Mouse (Mus musculus) myocyte (in vitro differentiated cells): ENCODE results near the gene Lztfl1. TPM values are rescaled to one million over a fixed set of nuclear protein-coding genes. Genes with fewer than 3 reads are reported as not detected.
"Not testable (repeated sequence)": the region's sequence is repeated elsewhere in the genome, so short reads cannot be mapped to it uniquely, and the experiment has no call there.

Experiments
- H3K27me3 ChIP-seq: one replicate; pipeline ENCODE4 v1.6.1; 2011; ENCODE audit not compliant: control insufficient read depth, insufficient read depth, insufficient read length
- H3K36me3 ChIP-seq: one replicate; pipeline ENCODE4 v1.6.1; 2011; ENCODE audit not compliant: control insufficient read depth, insufficient read depth
- H3K4me2 ChIP-seq: one replicate; pipeline ENCODE4 v1.6.1; 2011; ENCODE audit warnings: low read depth, control low read depth
- H3K4me3 ChIP-seq: one replicate; pipeline ENCODE4 v1.5.1; 2011; ENCODE audit warnings: mild to moderate bottlenecking, control low read depth, moderate library complexity
- H3K79me2 ChIP-seq: one replicate; pipeline ENCODE4 v1.6.1; 2011; ENCODE audit not compliant: control insufficient read depth, insufficient read depth
- H3ac ChIP-seq: one replicate; pipeline ENCODE4 v1.6.1; 2011; ENCODE audit not compliant: control insufficient read depth, insufficient read length
- CEBPB ChIP-seq: IDR thresholded peaks from 2 replicates; pipeline ENCODE4 v1.6.1; 2011; ENCODE audit warnings: mild to moderate bottlenecking, moderate library complexity; ENCODE audit not compliant: poor library complexity, insufficient read depth, severe bottlenecking
- E2F4 ChIP-seq: IDR thresholded peaks from one replicate; pipeline ENCODE4 v1.6.1; 2011; ENCODE audit warnings: mild to moderate bottlenecking, control low read depth, moderate library complexity; ENCODE audit not compliant: insufficient read depth
- MAX ChIP-seq: IDR thresholded peaks from one replicate; pipeline ENCODE4 v1.6.1; 2011; ENCODE audit warnings: low read depth, mild to moderate bottlenecking, control low read depth
- MYOD1 ChIP-seq, 3 experiments: IDR thresholded peaks; one replicate each; pipeline ENCODE4 v1.6.1; 2011; ENCODE audit warnings: control low read depth in 2 of 3, low read depth in 2 of 3, mild to moderate bottlenecking in 2 of 3, moderate library complexity in 1 of 3; ENCODE audit not compliant: insufficient read length in 2 of 3, control insufficient read depth in 1 of 3
- MYOG ChIP-seq, 3 experiments: IDR thresholded peaks; one replicate each; pipeline ENCODE4 v1.6.1; 2011; ENCODE audit warnings: control low read depth in 2 of 3, low read depth in 2 of 3, mild to moderate bottlenecking in 2 of 3; ENCODE audit not compliant: insufficient read length in 2 of 3, control insufficient read depth in 1 of 3, insufficient read depth in 1 of 3
- POLR2A ChIP-seq: IDR thresholded peaks from one replicate; pipeline ENCODE4 v1.6.1; 2011; ENCODE audit warnings: low read depth, mild to moderate bottlenecking, control low read depth, moderate library complexity; ENCODE audit not compliant: insufficient read length
- POLR2AphosphoS2 ChIP-seq: IDR thresholded peaks from one replicate; pipeline ENCODE4 v1.6.1; 2011; ENCODE audit warnings: low read depth, control low read depth; ENCODE audit not compliant: insufficient read length
- REST ChIP-seq: IDR thresholded peaks from one replicate; pipeline ENCODE4 v1.6.1; 2011; ENCODE audit warnings: mild to moderate bottlenecking, control low read depth, moderate library complexity; ENCODE audit not compliant: insufficient read depth, insufficient read length
- SRF ChIP-seq: IDR thresholded peaks from one replicate; pipeline ENCODE4 v1.6.1; 2011; ENCODE audit warnings: low read depth; ENCODE audit not compliant: control insufficient read depth, insufficient read length
- TCF12 ChIP-seq: IDR thresholded peaks from one replicate; pipeline ENCODE4 v1.6.1; 2011; ENCODE audit warnings: mild to moderate bottlenecking, control low read depth; ENCODE audit not compliant: poor library complexity, insufficient read depth, severe bottlenecking
- TCF3 ChIP-seq: IDR thresholded peaks from one replicate; pipeline ENCODE4 v1.6.1; 2011; ENCODE audit warnings: low read depth, control low read depth; ENCODE audit not compliant: insufficient read length
- USF1 ChIP-seq: IDR thresholded peaks from one replicate; pipeline ENCODE4 v1.6.1; 2011; ENCODE audit warnings: low read depth, mild to moderate bottlenecking, control low read depth, moderate library complexity
- polyA plus RNA-seq: library from polyadenylated mRNA; unstranded; fragments of >200 nt; fragmentation: generic; extraction: Trizol; gene quantifications from one replicate; pipeline ENCODE4 v1.2.1, GENCODE M21; 2012; ENCODE audit warnings: missing spikeins

The Lztfl1 gene
- polyA plus RNA-seq, 1 experiment = 7.4 TPM

DNA sequence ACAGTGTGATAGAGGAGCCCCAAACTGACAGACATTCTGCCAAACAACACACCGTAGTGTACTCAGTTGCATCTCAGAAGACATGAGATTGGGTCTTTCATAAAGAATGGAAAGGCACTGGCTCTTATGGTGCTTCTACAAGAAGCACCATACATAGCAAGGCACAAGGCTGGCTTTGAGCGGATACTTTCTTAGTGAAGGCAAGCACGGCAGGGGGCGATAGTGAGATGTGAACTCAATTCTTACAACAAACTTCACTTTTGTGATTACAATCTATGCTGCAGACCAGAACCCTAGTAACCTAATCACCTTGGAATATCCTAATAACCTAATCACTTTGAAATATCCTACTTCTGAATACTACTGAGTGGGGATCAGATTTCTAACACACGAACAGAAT, 51.9 kb downstream of the Lztfl1 start:
- H3K79me2 ChIP-seq = no peaks in the 10 kb centered on the region
- no peak overlapping the region for H3K4me3 ChIP-seq
- no peak for TF ChIP-seq MYOD1 (IDR thresholded peaks at IDR 0.05; ENCODE audit: control insufficient read depth in 1 of 3, insufficient read length in 2 of 3, low read depth in 2 of 3)
- no peaks in the 10 kb centered on the region for H3K27me3 ChIP-seq
- no peak overlapping the region for H3K4me2 ChIP-seq
- no peak overlapping the region for H3ac ChIP-seq
- H3K36me3 ChIP-seq = no peaks in the 10 kb centered on the region

DNA sequence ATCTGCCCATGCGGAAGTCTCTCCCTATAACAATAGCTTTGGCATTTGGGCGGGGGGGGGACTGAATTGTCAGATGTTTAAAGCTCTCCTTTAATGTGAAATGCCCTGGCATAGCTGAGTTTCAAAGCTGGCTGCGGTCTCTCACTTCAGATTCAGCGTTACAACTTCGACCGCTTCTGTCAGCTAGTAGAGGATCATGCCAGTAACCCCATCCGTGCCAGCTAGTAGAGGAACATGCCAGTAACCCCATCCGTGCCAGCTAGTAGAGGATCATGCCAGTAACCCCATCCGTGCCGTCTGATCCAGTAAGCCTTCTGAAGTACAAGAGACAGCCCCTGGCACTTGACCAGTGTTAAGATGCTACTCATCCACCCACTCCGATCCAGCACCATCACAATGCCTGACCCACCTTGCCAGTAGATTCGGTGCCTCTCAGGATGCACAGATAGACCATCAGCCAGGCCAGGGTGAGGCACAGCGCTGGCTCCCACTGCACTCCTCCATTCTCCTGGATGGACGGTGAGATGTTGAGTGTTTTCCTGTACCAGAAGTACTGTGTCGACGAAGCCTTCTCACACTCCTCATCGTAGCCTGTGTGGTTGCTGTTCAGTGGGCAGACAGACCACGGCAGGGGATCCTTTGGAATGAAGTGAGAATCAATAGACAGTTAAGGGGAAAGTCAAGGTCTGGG, 57.4 kb downstream of the Lztfl1 start:
- H3K79me2 ChIP-seq, H3K27me3 ChIP-seq, H3ac ChIP-seq, H3K36me3 ChIP-seq, H3K4me3 ChIP-seq: not testable (repeated sequence)
- H3K4me2 ChIP-seq = peak overlapping the region; percentile 51

DNA sequence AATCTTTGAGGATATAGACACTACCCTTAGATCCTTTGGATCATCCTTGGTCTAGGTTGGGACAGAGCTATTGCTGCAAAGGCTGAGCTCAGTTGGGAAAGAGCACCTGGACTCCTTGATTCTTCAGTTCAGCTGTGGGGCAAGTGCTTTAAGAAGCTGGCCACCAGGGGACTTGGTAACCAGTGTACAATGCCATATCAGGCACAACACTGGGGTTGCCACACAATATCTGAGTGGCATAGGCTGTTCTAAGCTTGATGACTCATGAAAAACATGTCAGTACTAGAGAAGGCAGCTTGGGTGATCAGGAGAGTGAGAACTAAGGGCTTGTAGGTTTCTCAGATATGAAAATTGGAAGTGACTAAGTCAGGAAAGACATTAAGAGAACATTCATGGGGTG, 58.5 kb downstream of the Lztfl1 start:
- no peak overlapping the region for H3ac ChIP-seq
- no peak overlapping the region for H3K4me3 ChIP-seq
- no peaks in the 10 kb centered on the region for H3K79me2 ChIP-seq
- no peak overlapping the region for H3K4me2 ChIP-seq
- H3K27me3 ChIP-seq = no peaks in the 10 kb centered on the region
- H3K36me3 ChIP-seq = no peaks in the 10 kb centered on the region
- TF ChIP-seq E2F4 = no peak

DNA sequence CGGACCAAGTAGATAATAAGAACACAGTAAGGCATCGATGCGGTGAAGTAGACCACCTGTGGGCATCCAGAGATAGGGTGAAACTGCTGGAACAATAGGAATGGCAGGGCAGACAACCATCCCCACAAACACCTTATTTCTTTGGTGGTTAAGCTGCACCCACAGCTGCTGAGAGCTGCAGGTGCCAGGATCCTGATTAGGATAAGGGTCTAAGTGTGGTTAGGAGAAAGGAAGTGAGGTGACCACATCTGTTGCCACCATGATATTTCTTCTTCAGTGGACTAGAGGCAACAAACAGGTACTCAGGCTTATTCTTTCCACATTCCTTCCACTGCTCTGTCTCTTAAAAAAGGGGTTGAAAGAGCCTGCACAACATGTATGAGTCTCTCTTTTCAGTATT, 60.0 kb downstream of the Lztfl1 start:
- Histone ChIP-seq H3K79me2 (no peaks in the 10 kb centered on the region), H3K4me3 (no peak overlapping the region), H3K36me3 (no peaks in the 10 kb centered on the region), H3K4me2 (no peak overlapping the region), H3ac (no peak overlapping the region), H3K27me3 (no peaks in the 10 kb centered on the region)
- no peak for TF ChIP-seq POLR2A
- no peak for TF ChIP-seq POLR2AphosphoS2
- TF ChIP-seq REST = no peak
- no peak for TF ChIP-seq USF1
- no peak for TF ChIP-seq SRF
- no peak for TF ChIP-seq CEBPB

DNA sequence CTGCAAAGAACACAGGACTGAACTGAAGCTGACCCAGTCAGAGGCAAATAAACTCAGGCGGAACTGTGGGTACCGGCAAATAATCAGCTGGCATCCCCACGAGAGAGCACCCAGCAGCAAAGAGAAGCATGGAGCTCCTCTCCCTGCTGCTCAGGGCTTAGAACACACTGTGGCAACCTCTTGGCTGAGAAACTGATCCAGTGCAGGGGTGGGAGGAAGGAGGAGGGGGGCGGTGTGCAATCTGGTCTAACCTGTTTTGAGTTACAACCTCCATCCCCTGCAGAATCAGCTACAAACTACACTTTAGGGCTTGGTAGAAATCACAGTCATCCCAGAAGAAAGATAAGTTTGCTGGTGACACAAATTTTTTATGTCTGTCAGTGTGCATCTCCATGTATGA, 66.1 kb downstream of the Lztfl1 start:
- no peak overlapping the region for H3K4me3 ChIP-seq
- no peaks in the 10 kb centered on the region for H3K79me2 ChIP-seq
- no peak overlapping the region for H3K4me2 ChIP-seq
- H3ac ChIP-seq = no peak overlapping the region
- no peaks in the 10 kb centered on the region for H3K36me3 ChIP-seq
- TF ChIP-seq TCF3 (no peak), POLR2A (no peak), CEBPB (no peak), USF1 (no peak), MYOD1 (IDR thresholded peaks at IDR 0.05; ENCODE audit: control insufficient read depth in 1 of 3, insufficient read length in 2 of 3, low read depth in 2 of 3) (no peak), SRF (no peak), MYOG (IDR thresholded peaks at IDR 0.05; ENCODE audit: control insufficient read depth in 1 of 3, insufficient read depth in 1 of 3, insufficient read length in 2 of 3, low read depth in 2 of 3) (no peak), REST (no peak), TCF12 (no peak), MAX (no peak), E2F4 (no peak), POLR2AphosphoS2 (no peak)
- peaks cover 5% of the 10 kb centered on the region for H3K27me3 ChIP-seq

DNA sequence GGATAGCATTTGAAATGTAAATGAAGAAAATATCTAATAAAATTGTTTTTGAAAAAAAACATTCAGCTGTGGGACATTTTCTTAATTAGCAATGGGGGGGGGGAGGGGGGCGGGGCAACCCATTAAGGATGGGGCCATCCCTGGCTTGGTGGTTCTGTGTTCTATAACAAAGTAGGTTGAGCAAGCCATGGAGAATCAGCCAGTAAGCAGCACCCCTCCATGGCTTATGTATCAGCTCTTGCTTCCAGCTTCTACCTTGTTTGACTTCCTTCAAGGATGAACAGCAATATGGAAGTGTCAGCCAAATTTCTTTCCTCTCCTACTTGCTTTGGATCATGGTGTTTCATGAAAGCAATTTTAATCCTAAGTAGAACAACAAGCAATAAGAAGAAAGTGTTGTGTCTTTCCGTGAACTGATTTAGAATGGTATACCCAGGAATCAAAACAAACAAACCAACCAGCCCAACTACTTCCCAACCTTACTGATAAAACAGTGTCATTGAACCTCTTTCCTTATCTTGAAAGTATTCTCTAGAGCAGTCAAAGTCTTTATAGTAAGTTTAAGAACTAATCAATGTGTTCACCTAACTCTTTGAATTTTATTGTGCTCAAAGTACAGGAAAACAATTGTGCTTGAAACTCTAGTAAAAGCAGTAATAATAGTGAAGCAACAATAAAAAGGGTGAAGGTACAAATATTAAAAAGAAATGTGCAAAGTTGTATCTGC, 67.5 kb downstream of the Lztfl1 start:
- H3K27me3 ChIP-seq = peaks cover 5% of the 10 kb centered on the region
- H3K4me2 ChIP-seq = no peak overlapping the region
- H3K36me3 ChIP-seq = no peaks in the 10 kb centered on the region
- TF ChIP-seq USF1 = no peak
- no peak for TF ChIP-seq REST
- TF ChIP-seq MYOG (IDR thresholded peaks at IDR 0.05; ENCODE audit: control insufficient read depth in 1 of 3, insufficient read depth in 1 of 3, insufficient read length in 2 of 3, low read depth in 2 of 3) = no peak
- TF ChIP-seq POLR2A = no peak
- TF ChIP-seq MAX = no peak
- TF ChIP-seq POLR2AphosphoS2 = no peak
- TF ChIP-seq CEBPB = no peak
- TF ChIP-seq MYOD1 (IDR thresholded peaks at IDR 0.05; ENCODE audit: control insufficient read depth in 1 of 3, insufficient read length in 2 of 3, low read depth in 2 of 3) = no peak
- TF ChIP-seq SRF = no peak
- no peak for TF ChIP-seq E2F4
- TF ChIP-seq TCF12 = no peak
- TF ChIP-seq TCF3 = no peak
- no peak overlapping the region for H3ac ChIP-seq
- H3K79me2 ChIP-seq = no peaks in the 10 kb centered on the region
- H3K4me3 ChIP-seq = no peak overlapping the region

Other genes starting within 250 kb of the Lztfl1 start
- 23.5 TPM for gene Limd1, start 239.0 kb downstream of the Lztfl1 start, polyA plus RNA-seq
- gene Sacm1l, start 187.9 kb downstream of the Lztfl1 start, polyA plus RNA-seq = 11.0 TPM
- gene Slc6a20b, start 85.1 kb downstream of the Lztfl1 start, polyA plus RNA-seq = 0.02 TPM
- 0.06 TPM for gene Ccr9, start 39.3 kb downstream of the Lztfl1 start, polyA plus RNA-seq
- gene Slc6a20a, start 38.8 kb downstream of the Lztfl1 start, polyA plus RNA-seq = 0.01 TPM
- gene Cxcr6, start 88.8 kb upstream of the Lztfl1 start, polyA plus RNA-seq = 0.52 TPM
- gene Fyco1, start 134.2 kb upstream of the Lztfl1 start, polyA plus RNA-seq = 8.7 TPM
- 0.04 TPM for gene Xcr1, start 144.3 kb upstream of the Lztfl1 start, polyA plus RNA-seq